Mouse (Mus musculus) retina, embryonic 14.5 days (tissue): ENCODE data around the gene Caskin2.
"Not testable (repeated sequence)": the region's sequence is repeated elsewhere in the genome, so short reads cannot be mapped to it uniquely, and the experiment has no call there.

Experiments
- DNase-seq: peaks from one replicate; pipeline ENCODE4 v3.0.0-alpha.2; 2015; ENCODE audit warnings: low spot score

Caskin2 gene

GRCm38 (mm10) chr11:115764698-115765097, 48.7 kb downstream of the Caskin2 start:
- no peak for DNase-seq

- not testable (repeated sequence) for DNase-seq
Observed at GRCm38 (mm10) chr11:115762176-115762575, 51.3 kb downstream of the Caskin2 start.

GRCm38 (mm10) chr11:115753485-115753884, 60.0 kb downstream of the Caskin2 start:
- DNase-seq: no peak

GRCm38 (mm10) chr11:115752653-115753052, 60.8 kb downstream of the Caskin2 start:
- peak; percentile 41 for DNase-seq

- DNase-seq: no peak
Observed at GRCm38 (mm10) chr11:115751725-115752124, 61.7 kb downstream of the Caskin2 start.

- no peak for DNase-seq
Observed at GRCm38 (mm10) chr11:115749834-115750233, 63.6 kb downstream of the Caskin2 start.
